Mouse (Mus musculus): Measurements from ENCODE around the gene Sowahd. TPM values are rescaled to one million over a fixed set of nuclear protein-coding genes. Genes with fewer than 3 reads are reported as not detected.
"Not testable (repeated sequence)": the region's sequence is repeated elsewhere in the genome, so short reads cannot be mapped to it uniquely, and the experiment has no call there.

The Sowahd gene
- total RNA-seq (2021), result not detected

DNA sequence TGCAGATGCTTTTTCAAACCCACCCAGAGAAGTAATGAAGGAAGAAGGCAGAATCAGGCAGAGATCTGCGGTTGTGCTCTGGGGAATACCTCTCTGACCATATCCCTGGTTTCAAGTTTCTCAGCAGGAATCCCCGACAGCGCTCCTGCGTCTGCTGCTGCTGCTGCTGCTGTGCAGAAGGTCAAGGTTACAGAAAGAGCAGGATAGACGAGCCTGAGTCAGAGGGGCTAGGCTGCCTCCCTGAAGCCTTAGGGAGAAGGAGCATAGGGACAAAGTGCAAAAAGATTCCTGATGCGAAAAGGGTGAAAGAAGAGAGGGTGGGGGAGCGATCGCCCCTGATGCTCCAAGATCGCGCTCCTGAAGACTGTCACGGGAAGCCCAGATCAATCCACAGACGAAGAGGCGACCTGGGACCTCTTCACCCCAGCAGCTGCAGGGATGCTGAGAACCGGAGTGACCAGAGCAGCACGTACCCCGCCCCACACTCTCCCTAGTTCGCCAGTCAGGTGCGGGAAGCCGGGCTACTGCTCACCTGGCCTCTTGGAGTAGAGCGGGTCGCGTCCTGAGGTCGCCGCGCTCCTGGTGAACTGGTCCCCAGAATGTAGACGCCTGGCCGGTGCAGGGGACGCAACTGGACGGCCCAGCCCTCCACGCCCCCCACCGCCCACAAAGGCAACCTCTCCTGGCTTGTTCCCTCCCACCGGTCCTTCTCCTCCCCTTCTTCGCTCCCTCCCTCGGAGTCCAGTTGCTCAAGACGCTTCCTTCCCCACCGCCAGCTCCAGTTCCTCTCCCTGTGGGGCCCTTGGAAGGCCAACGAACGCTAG is at the start of gene Sowahd:
Gene Sowahd, plus strand, starts transcription at position 780 of the 824 bp plus-strand sequence.
- DNase-seq, result no peak

DNA sequence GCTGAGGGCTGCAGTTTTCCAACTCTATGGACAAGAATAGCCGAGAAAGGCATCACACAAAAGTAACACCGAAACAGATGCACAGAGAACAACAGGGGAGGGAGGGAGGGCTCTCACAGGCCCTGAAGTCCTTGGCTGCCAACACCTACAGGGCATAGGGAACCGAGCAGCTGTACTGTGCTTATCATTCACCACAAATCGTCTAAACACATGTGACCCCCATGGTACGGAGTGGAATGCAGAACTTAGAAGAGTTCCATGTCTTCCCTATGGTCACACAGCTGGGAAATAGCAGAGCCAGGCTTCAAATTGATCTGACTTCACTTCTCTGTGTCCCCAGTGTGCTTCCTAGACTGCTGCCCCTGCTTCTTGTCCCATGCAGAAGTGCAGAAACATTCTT is 34.8 kb upstream of the Sowahd start:
- DNase-seq, result no peak

DNA sequence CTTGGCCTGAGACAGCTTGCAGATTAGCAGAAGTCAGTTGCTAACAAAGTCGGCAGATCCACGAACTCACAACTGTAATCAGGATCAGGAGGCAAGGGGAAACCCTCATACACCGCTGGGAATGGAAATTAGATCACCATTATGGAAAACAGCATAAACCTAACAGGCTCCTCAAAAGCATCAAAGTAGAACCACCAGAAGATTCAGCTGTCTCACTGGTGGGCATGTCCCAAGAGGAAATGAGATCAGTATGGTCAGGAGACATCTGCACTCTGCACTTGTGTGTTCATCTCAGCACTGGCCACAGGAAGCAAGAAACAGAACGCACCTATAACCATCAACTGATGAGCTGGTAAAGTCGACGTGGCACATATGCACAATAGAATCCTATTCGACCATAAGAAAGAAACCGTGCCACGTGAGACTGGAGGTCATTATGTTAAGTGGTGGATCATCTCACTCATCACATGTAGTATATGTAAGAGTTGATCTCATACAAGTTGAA is 30.4 kb upstream of the Sowahd start:
- no peak for DNase-seq

DNA sequence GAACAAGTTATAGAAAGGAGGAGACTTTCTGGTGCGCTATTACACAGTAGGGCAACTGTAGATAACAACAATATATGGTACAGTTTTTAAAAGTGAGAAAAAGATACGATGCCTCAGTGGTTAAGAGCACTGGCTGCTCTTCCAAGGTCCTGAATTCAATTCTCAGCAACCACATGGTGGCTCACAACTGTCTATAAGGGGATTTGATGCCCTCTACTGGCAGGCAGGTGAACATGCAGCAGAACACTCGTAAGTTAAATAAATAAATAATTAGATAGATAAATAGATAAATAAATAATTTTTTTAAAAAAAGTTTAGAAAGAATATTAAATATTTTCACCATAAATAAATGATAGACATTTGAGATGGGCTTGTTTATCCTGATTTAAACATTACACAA is 29.6 kb upstream of the Sowahd start:
- DNase-seq, result no peak

DNA sequence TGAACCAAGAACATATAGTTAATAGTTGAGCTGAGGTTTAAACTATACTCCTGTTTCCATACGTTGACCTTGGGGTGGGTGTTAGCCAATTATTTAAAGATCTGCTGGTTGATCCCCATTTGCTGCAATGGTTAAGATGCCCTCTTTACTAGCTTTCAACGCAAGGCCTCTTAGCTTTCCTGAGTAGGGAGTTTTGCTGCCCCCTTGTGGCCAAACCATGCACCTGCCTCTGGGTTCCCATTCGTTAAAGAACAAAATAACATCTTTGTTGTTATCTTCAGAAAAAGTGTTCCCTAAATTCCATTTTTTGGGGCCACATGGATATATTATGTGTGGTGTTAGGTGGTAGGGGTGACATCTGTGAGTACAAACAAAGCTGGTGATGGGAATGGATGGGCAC is 26.0 kb upstream of the Sowahd start:
- peak; percentile 76 for DNase-seq

DNA sequence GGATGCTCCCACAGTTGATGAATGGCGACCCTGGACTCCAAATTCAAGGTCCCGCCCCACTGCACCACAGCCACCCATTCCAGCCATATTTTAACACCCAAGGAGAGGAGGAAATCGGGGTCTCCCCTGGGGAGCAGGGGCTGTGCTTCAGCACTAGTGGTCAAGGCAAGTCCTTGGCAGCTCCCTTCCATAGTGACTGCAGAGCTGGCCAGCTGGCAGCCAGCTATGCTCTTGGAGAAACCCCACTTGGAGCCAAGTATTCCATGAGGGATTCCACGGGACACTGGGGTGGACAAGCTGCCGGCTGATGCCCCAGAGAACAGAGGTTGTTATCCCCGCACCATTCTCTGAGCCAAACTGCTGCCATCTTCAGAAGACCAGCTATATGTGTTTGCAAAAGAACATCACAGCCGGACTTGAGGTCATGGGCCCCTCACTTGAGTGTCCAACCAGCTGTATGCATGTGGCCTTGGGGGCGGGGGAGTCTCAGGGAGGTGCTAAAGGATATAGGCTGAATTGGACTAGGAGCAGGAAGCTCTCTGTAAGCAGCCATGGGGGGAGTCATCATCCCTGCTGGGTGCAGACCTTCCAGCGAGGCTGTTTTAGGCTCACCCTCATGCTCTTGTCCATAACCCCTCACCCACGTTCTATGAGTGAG is 24.9 kb upstream of the Sowahd start:
- DNase-seq, result peak; percentile 24

DNA sequence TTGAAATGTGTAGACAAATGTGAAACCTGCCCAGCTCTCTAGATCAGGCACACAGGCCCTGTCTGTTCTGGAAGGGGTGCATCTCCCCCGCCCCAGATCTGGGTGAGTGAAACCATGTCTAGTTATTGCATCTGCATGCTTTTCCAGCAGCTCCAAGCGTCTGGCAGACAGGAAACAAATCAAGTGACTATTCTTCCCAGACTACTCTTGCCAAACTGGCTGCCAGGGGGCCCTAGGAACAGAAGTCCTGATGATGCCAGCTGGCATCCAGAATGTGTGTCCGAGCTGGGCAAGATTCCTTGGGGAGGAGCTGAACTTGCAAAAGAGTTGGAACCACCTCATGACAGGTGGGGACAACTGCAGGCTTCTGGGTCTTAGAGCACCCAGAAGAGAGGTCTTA is 20.3 kb upstream of the Sowahd start:
- DNase-seq, result peak; percentile 40

DNA sequence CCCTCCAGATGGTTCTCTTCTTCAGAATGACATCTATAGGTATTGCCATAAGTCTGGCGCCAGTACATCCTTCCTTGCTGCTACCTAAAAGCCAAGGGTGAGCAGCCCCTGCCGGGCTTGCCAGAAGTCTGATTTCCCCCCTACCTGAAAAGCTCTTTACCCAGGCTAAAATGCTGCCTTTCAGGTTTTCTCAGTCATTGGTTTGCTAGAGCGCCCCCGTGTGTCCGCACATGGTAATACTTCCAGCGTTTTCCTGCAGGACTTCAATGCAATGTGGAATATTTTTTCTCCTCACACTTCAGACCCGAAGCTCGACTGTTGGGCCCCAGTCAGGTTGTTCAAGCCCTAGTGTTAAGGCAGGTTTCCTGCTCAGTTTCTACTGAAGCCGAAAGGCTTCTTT is 5.9 kb upstream of the Sowahd start:
- DNase-seq, result peak; percentile 70

DNA sequence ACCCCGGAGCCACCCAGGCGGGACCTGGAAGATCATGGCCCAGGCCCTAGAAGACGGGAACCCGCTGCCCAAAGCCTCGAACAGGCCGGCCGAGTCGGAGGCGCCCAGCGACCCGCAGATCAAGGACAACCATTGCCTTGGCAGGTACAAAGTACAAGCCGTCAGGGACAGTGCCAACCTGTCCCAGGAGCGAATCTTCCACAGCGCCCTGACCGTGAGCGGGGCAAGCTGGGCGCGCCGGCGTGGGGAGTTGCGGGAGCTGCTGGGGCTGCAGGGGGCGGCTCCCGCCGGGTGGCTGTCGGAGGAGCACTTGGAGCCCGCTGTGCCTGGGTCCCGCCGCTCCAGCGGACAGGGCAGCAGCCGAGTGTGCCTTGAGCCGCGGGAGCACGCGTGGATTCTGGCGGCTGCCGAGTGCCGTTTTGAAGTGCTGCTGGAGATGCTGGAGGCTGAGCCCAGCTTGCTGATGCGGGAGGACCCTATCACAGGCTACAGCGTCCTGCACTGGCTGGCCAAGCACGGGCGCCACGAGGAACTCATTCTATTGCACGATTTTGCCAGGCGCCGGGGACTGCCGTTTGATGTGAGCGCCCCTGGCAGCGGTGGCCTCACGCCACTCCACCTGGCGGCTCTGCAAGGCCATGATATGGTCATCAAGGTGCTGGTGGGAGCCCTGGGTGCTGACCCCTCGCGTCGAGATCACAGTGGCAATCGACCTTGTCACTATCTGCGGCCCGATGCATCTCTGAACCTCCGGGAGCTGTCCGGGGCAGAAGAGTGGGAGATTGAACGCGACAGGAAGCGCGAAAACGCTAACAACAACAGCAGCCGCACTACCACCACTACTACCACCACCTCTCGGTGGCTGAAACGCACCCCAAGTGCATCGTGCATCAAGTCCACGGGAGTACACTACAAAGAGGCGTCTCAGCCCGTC is 512 bp downstream of the Sowahd start:
- no peak for DNase-seq

DNA sequence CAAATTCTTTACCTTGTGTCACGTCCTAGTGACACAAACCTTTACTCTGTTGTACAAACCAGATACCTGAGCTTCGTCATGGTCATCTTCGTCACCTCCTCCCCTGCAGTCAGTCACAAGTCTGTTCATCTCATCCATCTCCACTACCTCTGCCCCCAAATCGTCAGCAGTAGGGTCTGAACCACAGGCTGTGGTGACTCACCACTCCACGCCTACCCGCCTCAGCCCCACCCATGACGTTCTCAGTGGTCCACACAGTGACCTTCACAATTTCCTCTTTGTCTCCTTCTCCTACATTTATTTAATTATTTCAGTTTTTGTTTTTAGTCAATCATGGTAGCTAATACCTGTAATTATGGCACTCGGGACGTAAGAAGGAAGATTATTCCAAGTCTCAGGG is 15.3 kb downstream of the Sowahd start:
- no peak for DNase-seq

DNA sequence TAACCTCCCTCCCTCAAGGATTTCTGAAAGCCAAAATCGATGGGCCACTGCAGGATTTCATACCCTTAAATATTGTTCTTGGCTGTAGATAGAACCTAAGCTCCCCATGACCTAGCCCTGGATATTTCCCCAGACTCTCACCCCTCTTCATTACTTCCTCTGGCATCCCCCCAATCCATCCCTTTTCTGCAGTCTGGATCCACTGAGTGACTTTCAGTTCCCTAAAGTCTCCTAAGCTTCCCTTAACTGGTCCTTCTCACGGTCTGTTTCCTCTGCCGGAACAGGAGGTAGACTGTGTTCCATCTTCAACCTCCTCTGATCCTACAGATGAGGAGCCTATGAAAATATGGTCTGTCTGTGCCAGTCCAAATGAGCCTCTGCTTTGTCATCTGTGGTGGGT is 18.7 kb downstream of the Sowahd start:
- DNase-seq, result no peak

DNA sequence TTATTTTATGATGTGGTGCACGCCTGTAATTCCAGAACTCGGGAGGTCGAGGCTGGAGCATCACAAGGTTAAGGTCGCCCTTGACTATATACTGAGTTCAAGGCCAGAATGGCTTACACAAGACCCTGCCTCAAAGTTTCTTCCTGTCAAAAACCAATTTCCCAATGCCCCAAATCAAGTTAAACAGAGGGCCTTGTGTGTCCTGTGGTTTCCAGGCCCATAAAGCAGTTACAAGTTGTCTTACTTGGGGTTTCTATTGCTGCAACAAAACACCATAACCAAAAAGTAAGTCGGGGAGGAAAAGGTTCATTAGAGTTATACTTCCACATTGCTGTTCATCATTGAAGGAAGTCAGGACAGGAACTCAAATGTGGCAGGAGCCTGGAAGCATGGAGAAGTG is 20.1 kb downstream of the Sowahd start:
- DNase-seq, result no peak

DNA sequence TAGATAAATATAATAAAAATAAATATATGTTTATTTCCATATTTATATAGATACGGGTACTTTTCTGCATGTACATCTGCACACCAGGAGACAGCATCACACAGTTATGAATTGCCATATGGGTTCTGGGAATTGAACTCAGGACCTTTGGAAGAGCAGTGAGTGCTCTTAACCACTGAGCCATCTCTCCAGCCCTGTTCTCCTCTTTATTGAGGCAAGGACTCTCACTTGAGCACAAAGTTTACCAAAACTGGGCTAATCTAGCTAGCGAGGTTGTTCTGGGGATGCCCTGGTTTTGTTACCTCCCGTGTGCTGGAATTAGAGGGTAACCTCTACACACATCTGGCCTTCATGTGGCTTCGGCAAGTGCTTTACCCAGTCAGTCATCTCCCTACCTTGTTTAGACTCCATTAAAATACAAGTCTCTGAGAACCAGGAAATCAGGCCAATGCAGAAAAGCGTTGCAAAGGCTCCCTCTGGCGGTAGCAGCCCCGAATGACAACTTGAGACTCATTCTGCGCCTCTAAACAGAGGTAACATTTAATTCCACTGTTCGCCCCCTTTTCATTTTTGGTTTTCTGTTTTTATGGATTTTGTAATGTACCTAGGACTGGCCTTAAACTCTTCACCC is 25.7 kb downstream of the Sowahd start:
- peak; percentile 67 for DNase-seq

DNA sequence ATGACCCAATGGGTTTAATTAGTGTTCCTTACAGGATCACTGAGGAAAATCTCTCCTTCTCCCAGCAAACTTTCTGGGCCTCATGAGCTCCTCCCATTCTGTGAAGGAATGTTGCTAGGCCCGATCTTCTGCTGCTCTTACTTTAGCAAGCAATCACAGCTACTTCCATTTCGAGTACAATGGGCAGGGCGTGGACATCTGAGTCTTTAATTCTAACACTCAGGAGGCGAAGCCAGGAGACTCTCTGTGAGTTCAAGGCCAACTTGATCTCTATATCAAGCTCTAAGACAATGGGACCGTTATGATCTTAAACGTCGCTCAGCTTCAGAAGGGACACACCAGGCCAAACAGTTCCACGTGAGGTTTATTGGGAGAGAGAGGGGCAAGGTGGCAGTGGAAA is 28.0 kb downstream of the Sowahd start:
- no peak for DNase-seq

DNA sequence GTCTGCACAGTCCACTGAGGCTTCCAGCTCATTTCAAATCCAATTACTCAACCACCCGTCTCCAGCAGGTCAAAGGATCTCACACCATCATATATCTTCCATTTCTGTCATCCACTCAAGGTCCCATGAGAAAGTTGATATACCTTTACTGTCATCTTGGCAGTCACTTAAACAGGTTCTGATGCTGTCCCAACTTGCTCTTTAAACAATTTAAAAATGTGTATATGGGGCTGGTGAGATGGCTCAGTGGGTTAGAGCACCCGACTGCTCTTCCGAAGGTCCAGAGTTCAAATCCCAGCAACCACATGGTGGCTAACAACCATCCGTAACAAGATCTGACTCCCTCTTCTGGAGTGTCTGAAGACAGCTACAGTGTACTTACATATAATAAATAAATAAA is 31.7 kb downstream of the Sowahd start:
- not testable (repeated sequence) for DNase-seq

DNA sequence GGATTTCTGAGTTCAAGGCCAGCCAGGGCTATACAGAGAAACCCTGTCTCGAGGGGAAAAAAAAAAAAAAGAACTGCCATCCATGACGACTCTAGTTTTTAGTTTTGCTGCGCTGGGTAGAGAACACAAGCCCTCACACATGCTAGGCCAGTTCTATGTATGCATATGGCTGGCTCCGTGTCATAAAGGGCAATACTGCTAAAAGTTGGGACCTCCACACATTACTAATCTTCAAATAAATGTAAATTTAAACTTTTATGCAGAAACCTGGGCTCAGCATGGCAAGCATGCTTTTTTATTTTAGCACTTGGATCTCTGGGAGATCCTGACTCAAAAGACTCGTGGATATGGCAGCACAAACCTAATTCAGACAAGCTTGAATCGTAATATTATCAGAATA is 32.5 kb downstream of the Sowahd start:
- DNase-seq, result no peak

DNA sequence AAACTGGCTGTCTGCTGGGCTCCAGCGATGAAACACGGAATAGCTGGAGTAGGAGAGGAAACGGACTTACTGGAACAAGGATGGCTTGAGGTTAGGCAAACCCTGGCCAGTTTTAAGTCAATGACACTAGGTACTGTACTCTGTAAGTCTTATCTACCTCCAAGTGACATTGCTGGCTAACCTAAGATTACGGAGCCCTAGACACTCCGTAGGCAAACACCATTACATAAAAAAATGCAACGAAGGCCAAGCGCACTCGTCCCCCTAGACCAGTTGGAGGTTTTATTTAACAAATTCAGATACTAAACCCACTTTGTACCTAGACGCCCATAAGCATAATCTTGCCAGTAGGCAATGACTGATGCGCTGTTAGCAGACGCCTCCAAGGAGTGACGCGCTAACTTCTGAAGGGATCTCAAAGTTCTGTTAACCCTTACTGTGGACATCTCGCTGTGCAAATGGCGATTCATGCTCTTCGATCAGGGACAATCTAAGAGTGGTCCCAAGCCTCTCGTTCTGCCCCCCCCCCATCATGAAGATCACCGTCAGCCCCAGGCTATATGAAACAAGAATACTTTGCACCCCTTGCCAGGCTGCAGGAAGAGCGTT is 35.8 kb downstream of the Sowahd start:
- peak; percentile 17 for DNase-seq

DNA sequence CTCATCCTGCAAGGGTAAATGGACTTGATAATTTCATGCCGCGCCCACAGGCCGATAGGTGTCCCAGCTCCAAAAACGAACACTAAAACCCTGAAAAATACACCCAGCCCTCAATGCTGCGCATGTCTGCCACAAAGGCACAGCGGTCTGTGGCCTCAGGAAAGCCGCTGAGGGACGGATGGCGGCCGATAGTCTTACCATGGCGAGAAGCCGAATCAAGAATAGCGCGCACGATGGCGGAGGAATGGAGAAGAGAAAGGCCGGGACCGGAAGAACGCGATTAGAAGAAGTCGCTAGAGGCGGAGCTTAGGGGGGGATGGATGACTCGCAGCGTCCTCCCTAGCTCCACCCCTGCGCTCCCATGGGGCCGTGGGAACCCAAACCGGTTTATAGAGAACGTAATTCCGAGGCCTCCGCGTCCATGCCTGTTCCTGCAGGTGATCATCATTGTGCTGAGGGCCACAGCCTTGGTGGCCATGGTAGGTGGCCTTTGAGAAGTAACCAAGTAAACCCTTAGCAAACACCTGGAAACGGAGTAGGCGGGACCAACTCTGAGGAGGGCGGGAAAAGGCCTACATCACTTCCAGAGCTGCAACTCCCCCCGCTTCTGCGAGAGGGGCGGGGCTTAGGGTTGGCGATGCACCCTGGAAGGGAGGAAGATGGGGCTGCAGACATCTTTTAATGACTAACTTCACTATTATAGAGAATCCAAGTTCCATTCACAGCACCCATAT is 36.4 kb downstream of the Sowahd start, which contains the start of gene Rpl39:
Gene Rpl39, minus strand, starts transcription at position 476 of the 734 bp plus-strand sequence.
- peak; percentile 86 for DNase-seq

DNA sequence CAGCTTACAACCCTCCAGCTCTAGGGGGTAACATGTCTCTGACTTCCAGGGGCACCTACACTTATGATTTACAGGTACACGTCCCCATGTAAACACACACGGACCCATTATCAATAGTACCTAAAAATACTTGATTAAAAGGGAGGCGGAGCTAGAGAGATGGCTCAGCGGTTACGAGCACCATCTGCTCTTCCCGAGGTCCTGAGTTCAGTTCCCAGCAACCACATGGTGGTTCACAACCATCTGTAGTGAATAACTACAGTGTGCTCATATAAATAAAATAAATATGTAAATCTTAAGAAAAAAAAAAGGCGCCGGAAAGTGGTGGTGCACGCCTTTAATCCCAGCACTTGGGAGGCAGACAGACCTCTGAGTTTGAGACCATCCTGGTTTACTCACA is 37.0 kb downstream of the Sowahd start:
- no peak for DNase-seq

DNA sequence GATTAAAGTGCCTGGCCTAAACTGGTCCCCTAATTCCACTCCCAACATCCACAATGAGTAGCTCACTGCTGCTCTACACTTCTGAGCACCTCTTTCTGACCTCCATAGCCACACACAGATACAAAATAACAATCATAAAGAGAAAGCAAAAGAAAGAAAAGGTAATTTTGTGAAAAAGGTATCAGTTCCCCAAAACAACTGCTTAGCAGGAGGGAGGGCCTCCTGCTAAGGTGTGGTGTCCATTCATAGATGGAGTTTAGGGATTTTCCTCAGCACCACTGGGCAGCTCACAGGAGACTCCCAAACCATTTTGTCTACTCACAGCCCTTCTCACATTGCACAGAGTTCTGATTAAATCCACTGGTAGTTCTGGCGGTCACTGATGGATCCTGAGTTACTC is 40.1 kb downstream of the Sowahd start:
- DNase-seq, result no peak

DNA sequence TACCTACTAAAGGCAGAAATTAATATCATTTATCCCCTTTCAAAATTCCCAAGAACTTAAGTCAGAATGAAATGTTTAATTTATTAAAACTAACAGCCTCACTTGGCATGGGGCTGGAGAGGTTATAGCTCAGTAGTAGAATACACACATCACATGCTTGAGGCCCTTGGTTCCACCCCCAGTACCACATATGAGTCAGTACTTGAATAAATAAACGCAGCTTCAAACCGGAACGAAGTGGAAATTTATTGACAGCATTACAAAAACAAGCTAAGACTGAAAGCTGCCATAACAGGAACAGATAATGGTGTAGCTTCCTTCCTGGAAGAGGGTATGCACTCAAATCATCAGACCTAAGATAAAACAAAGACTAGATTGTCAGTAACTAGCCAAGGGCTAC is 42.8 kb downstream of the Sowahd start:
- no peak for DNase-seq

Data from heart, postnatal 4 days (tissue).